Mouse (Mus musculus): ENCODE results near the gene Srebf1.

- no peak for TF ChIP-seq GATA1 (IDR thresholded peaks at IDR 0.05; ENCODE audit: low read length)
- no peak for TF ChIP-seq TAL1 (IDR thresholded peaks at IDR 0.05; ENCODE audit: low read length)
Measured at GRCm38 (mm10) chr11:60250971-60251643, 28.7 kb upstream of the Srebf1 start.

All from erythroblast, embryonic 14.5 days (primary cell).